Mouse (Mus musculus) olfactory bulb, adult 2 months (tissue): Measurements from ENCODE around the gene Lrrfip1.

ENCODE experiments used
- CTCF ChIP-seq: fragments of 200-500 bp; IDR thresholded peaks from 2 replicates; pipeline ENCODE4 v1.5.1; 2012; ENCODE audit warnings: low read depth, mild to moderate bottlenecking, low read length, moderate library complexity; ENCODE audit not compliant: insufficient read depth
- POLR2A ChIP-seq: fragments of 200-500 bp; IDR thresholded peaks from 2 replicates; pipeline ENCODE4 v1.6.1; 2012; ENCODE audit warnings: mild to moderate bottlenecking, low read depth, low read length, moderate library complexity; ENCODE audit not compliant: insufficient read depth

GRCm38 (mm10) chr1:91049296-91049695, 50.8 kb downstream of the Lrrfip1 start:
- TF ChIP-seq CTCF (no peak), POLR2A (no peak)
